Mouse (Mus musculus): ENCODE data around the gene Pcdh7.

- no peak for TF ChIP-seq POLR2A (IDR thresholded peaks at IDR 0.05; ENCODE audit: borderline replicate concordance, control insufficient read depth, low read depth, low read length)
- TF ChIP-seq CTCF (IDR thresholded peaks at IDR 0.05; ENCODE audit: control insufficient read depth, insufficient read depth, low read length): no peak
Measured at GRCm38 (mm10) chr5:57717238-57717905, 395 bp upstream of the Pcdh7 start.
